Mouse (Mus musculus): ENCODE data around the gene Dennd6b. TPM values are rescaled to one million over a fixed set of nuclear protein-coding genes. Genes with fewer than 3 reads are reported as not detected.

The Dennd6b gene
- total and polyA plus RNA-seq, 3 experiments: 4.1 to 9.1 (median 9.0) TPM

DNA sequence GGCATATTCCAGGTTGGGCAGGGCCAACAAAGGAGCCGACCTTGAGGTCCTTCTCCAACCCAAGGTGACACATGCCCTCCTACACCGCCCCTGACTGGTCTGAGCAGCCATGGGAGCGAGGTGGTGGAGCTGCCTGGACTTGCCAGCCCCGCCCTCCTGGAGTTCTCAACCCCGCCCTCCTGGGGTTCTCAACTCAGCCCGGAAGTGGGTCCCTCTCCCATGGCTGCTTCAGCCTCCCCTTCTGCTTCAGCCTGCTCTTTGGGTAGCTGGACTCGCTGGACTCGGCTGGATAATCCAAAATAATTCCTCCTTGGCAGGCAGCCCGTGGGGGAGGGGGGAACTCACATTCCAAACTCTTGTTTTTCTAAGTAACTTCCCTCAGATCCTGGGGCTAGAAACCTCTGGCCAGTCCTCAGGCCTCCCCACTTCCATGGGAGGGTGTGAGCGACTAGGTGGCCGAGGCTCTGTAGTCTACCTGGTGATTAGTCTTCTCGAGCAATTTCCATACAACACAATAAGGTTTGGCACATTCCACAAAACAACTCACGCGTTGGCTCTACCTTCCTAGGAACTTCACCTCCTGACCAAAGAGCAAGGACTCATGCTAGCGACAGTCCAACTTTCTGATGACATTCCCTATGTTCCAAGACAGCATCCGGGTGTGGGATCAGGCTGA lies 17.2 kb downstream of the Dennd6b start:
- Histone ChIP-seq H3K4me3 (replicated peaks in 1 of 3; ENCODE audit: low read depth in 2 of 3, low read length in 2 of 3, poor library complexity in 1 of 3) (peak overlapping the region in 2 of 3 experiments; percentile 45 to 77), H3K4me2 (ENCODE audit: insufficient read depth, low read depth, poor library complexity, severe bottlenecking) (peak overlapping the region; percentile 92), H3K4me1 (ENCODE audit: control insufficient read depth in 1 of 2, insufficient read depth in 2 of 2) (peaks cover 22 to 49% of the 10 kb centered on the region in 2 experiments), H3K27me3 (replicated peaks) (no peaks in the 10 kb centered on the region), H3K9ac (ENCODE audit: insufficient read depth, low read depth) (peak overlapping the region; percentile 35), H3K79me2 (replicated peaks; ENCODE audit: control insufficient read depth, extremely low read depth, insufficient read depth, poor library complexity, severe bottlenecking) (0 out of 2 replicates have a peak, but pooled peaks cover 3% of the 10 kb centered on the region), H3K9me3 (replicated peaks; ENCODE audit: low read length) (peaks cover 8% of the 10 kb centered on the region), H3K27ac (ENCODE audit: insufficient read depth, low read depth) (no peak overlapping the region; the same call in 1 of the 2 replicates), H3K36me3 (replicated peaks in 1 of 2; ENCODE audit: control insufficient read depth in 1 of 2, insufficient read depth in 1 of 2, low read length in 1 of 2) (peaks cover 0 to 25% of the 10 kb centered on the region in 2 experiments)
- no peak for DNase-seq (ENCODE audit: extremely low read depth)
- dilution Hi-C loops (cut with MboI; ENCODE audit: extremely low pct_ligation_motif_present, extremely low pct_unique_long_range_greater_than_20kb, low sequenced_read_pairs) (no loop called here), in situ Hi-C loops (cut with MboI; ENCODE audit: low pct_ligation_motif_present, low pct_unique_long_range_greater_than_20kb, low sequenced_read_pairs) (no loop called here)
- no peak for TF ChIP-seq ZMIZ1 (IDR thresholded peaks at IDR 0.05; ENCODE audit: low read depth, low read length)
- no peak for TF ChIP-seq UBTF (IDR thresholded peaks at IDR 0.05; ENCODE audit: low read depth, low read length)
- peak; percentile 61 for TF ChIP-seq POLR2A (IDR thresholded peaks at IDR 0.05; ENCODE audit: low read depth, low read length)
- TF ChIP-seq MAFK (IDR thresholded peaks at IDR 0.05; ENCODE audit: insufficient replicate concordance, low read length): no peak
- TF ChIP-seq BHLHE40 (IDR thresholded peaks at IDR 0.05; ENCODE audit: low read depth, low read length): no peak
- 0 out of 2 replicates have a peak, but pooled peaks have one; percentile 9 for TF ChIP-seq MEF2A (IDR thresholded peaks at IDR 0.05; ENCODE audit: borderline replicate concordance, low read depth, low read length)
- TF ChIP-seq GABPA (IDR thresholded peaks at IDR 0.05; ENCODE audit: insufficient replicate concordance, low read depth, low read length): no peak
- TF ChIP-seq EP300 (IDR thresholded peaks at IDR 0.05; ENCODE audit: low read length): no peak
- TF ChIP-seq TCF12 (IDR thresholded peaks at IDR 0.05; ENCODE audit: low read depth, low read length): peak; percentile 60; the same call in 1 of the 2 replicates
- TF ChIP-seq E2F4 (IDR thresholded peaks at IDR 0.05; ENCODE audit: insufficient replicate concordance, low read depth, low read length): no peak
- peak; percentile 67; the same call in 1 of the 2 replicates for TF ChIP-seq CHD1 (IDR thresholded peaks at IDR 0.05; ENCODE audit: low read depth, low read length)
- no peak for TF ChIP-seq TBP (conservative IDR thresholded peaks at IDR 0.05; ENCODE audit: low read depth, low read length)
- TF ChIP-seq ELF1 (IDR thresholded peaks at IDR 0.05; ENCODE audit: low read depth, low read length): peak; percentile 89
- TF ChIP-seq ZC3H11A (IDR thresholded peaks at IDR 0.05; ENCODE audit: low read depth, low read length): no peak
- TF ChIP-seq MAZ (IDR thresholded peaks at IDR 0.05; ENCODE audit: low read depth, low read length): peak; percentile 67; the same call in 1 of the 2 replicates

DNA sequence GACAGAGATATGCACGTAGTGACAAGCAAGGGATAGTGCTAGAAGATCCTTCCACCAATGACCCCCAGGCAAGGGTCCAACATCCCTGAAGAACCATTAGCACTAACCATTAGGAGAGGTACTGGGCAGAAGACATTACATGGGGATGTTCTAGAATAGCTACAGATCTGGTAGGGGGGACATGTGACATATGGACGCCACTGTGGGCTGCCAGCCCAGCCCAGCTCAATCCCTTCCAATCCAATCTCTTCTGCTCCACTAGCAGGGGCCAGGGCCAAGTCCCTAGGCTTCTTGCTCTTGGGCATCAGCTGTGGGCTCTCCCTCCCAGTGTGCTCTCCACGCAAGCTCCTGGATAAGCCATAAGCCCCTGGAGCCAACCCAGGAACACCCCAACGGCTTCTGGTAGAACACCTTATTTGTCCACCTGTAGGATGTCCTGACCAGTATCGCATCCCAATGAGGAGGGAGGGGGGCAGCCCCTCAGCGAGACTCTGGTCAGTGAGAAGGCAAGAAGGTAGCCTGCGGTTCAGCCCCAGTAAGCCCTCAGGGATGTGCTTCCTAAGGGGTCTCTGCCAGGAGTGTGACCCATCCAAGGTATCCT lies 17.9 kb downstream of the Dennd6b start:
- peak overlapping the region in 1 of 3 experiments; percentile 77 for H3K4me3 ChIP-seq (replicated peaks in 1 of 3; ENCODE audit: low read depth in 2 of 3, low read length in 2 of 3, poor library complexity in 1 of 3)
- peak overlapping the region; percentile 38; the same call in 1 of the 2 replicates for H3K27ac ChIP-seq (ENCODE audit: insufficient read depth, low read depth)

More for the DNA sequence above, 17.9 kb downstream of the Dennd6b start:
- Histone ChIP-seq H3K27me3 (replicated peaks) (peaks cover 1% of the 10 kb centered on the region), H3K4me2 (ENCODE audit: insufficient read depth, low read depth, poor library complexity, severe bottlenecking) (peak overlapping the region; percentile 92), H3K79me2 (replicated peaks; ENCODE audit: control insufficient read depth, extremely low read depth, insufficient read depth, poor library complexity, severe bottlenecking) (0 out of 2 replicates have a peak, but pooled peaks cover 3% of the 10 kb centered on the region), H3K9me3 (replicated peaks; ENCODE audit: low read length) (peaks cover 8% of the 10 kb centered on the region), H3K9ac (ENCODE audit: insufficient read depth, low read depth) (no peak overlapping the region; the same call in 1 of the 2 replicates), H3K4me1 (ENCODE audit: control insufficient read depth in 1 of 2, insufficient read depth in 2 of 2) (peaks cover 22 to 56% of the 10 kb centered on the region in 2 experiments), H3K36me3 (replicated peaks in 1 of 2; ENCODE audit: control insufficient read depth in 1 of 2, insufficient read depth in 1 of 2, low read length in 1 of 2) (peaks cover 0 to 18% of the 10 kb centered on the region in 2 experiments)
- dilution Hi-C loops (cut with MboI; ENCODE audit: extremely low pct_ligation_motif_present, extremely low pct_unique_long_range_greater_than_20kb, low sequenced_read_pairs): no loop called here
- TF ChIP-seq JUN (IDR thresholded peaks at IDR 0.05; ENCODE audit: insufficient read depth, low read depth, low read length) (no peak), MXI1 (IDR thresholded peaks at IDR 0.05; ENCODE audit: low read depth, low read length) (0 out of 2 replicates have a peak, but pooled peaks have one; percentile 4)
- in situ Hi-C loops (cut with MboI; ENCODE audit: low pct_ligation_motif_present, low pct_unique_long_range_greater_than_20kb, low sequenced_read_pairs): no loop called here
- DNase-seq (ENCODE audit: extremely low read depth): no peak

Measured in CH12.LX (cell line).